Mouse (Mus musculus): ENCODE results near the gene Cwc27. TPM values are rescaled to one million over a fixed set of nuclear protein-coding genes. Genes with fewer than 3 reads are reported as not detected.

Cwc27 gene
- polyA plus RNA-seq, 1 experiment from 2014 or later: 41.9 TPM

DNA sequence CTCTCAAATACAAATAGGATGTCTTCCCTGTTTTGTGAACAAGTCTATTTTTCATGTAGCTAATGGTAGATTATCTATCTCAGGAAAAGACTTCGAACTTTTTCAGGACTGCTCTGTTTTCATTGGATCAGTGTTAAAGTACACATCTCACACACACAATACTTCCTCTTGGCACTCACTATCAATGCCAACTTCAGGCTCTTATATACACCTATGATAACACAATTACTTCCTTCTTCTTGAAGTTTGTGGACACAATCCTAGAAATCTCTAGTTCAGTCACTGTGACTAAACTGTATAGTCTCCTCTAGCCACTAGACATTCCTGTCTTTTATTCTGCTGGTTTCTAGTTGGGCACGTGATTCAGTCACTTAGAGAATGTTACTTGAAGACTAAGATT is 89.3 kb downstream of the Cwc27 start:
- H3K36me3 ChIP-seq (ENCODE audit: inconsistent target): no peaks in the 10 kb centered on the region
- H3K27ac ChIP-seq: no peak overlapping the region
- WGBS (ENCODE audit: missing documents): 90% methylated on average over 2 of the region's 2 CpGs
- H3K4me3 ChIP-seq (ENCODE audit: inconsistent target): no peak overlapping the region
- H3K79me2 ChIP-seq (ENCODE audit: inconsistent target): no peaks in the 10 kb centered on the region

DNA sequence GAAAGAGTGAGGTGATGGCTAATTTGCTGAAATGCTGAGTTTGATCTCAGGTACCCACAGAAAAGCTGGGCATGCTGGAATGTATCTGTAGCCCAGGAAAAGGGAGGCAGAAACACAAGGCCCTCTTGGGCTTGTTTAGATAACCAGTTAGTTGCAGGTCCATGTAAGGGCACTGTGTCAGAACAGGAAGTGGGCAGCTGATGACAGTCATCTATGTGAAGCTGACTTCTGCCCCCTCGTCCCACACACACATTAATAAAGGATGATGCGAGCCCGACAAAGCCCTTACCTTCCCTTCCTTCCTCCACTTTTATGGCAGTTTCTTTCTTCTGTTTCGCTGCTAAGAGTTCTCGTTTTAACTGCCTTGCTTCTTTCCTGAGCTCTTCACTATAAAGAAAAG is 96.8 kb downstream of the Cwc27 start:
- no peak overlapping the region for H3K27ac ChIP-seq
- H3K79me2 ChIP-seq (ENCODE audit: inconsistent target): no peaks in the 10 kb centered on the region
- no peak overlapping the region for H3K4me3 ChIP-seq (ENCODE audit: inconsistent target)
- no peaks in the 10 kb centered on the region for H3K36me3 ChIP-seq (ENCODE audit: inconsistent target)
- WGBS (ENCODE audit: missing documents): 62% methylated on average over 5 of the region's 5 CpGs

DNA sequence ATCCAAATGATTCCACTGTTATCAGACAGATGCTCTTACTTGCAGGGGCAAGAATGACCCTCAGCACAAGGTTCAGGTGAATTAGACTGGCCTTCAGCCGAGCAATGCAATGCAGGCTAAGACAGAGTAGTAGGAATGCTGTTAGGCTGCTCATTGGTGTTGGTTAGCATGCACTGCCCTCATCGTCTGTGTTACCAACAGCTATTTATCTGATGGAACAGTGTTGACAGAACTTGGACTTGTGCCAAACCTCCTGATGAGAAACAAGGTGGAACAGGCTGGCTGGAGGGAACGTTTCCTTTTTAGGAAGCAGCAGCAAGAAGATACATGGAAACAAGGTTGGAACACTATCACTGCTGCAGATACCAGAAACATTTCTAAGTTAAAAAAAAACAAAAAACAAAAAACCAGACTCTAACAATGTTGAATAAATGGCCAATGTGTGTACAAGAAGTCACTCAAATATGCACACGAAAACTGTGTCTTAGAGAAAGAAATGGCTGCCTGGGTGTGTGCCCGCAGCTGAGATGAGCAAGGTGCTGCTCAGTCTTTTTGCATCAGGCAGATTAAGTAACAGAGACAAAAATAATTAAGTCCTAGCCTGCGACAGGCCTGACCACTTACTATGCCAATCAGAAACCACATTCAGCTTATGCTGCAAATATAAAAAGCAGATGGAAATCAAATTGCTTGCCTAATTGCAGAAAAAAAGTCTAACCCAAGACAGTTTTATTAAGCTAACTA is 122.2 kb downstream of the Cwc27 start:
- H3K36me3 ChIP-seq (ENCODE audit: inconsistent target): no peaks in the 10 kb centered on the region
- no peak overlapping the region for H3K4me3 ChIP-seq (ENCODE audit: inconsistent target)
- no peaks in the 10 kb centered on the region for H3K79me2 ChIP-seq (ENCODE audit: inconsistent target)
- WGBS (ENCODE audit: missing documents): 77% methylated on average over 6 of the region's 6 CpGs
- H3K27ac ChIP-seq: no peak overlapping the region

DNA sequence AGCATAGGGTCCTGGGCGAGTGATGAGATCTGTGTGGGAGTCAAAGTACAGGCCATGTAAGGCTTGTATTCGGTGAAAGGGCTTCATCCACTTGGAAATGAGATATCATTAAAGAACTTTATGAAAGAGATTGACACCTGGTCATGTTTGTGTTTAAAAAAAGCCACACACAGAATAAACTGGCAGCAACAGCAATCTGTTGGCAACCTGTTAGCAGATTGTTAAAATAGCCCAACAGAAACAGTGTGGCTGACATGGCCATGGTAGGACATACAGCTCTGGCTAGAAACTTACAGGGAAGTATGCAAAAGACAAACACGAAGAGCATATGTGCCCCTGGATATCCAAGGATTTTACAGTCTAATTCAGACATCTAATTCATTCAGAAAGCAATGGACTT is 124.2 kb downstream of the Cwc27 start:
- Histone ChIP-seq H3K27ac (no peak overlapping the region), H3K36me3 (ENCODE audit: inconsistent target) (no peaks in the 10 kb centered on the region), H3K4me3 (ENCODE audit: inconsistent target) (no peak overlapping the region), H3K79me2 (ENCODE audit: inconsistent target) (no peaks in the 10 kb centered on the region)
- WGBS (ENCODE audit: missing documents): 91% methylated on average over 3 of the region's 3 CpGs

DNA sequence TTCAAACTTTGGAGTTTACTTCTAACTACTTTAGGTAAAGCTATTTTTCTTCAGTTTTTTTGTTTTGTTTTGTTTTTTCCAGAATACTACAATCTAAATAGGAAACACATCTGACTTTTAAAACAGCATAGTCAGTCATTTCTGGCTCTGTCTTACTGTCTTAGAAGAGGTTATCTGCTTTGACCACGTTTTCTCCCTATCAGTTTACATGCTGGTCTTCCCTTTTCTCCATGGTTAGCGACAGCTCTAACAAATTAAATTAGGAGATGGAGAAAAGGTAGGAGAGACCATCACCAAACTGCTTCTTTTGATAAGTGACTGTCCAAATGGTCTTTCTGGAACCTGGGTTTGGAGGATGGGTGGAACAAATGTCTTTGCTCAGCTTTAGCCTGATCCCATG is 131.4 kb downstream of the Cwc27 start:
- H3K79me2 ChIP-seq (ENCODE audit: inconsistent target): no peaks in the 10 kb centered on the region
- no peaks in the 10 kb centered on the region for H3K36me3 ChIP-seq (ENCODE audit: inconsistent target)
- no peak overlapping the region for H3K4me3 ChIP-seq (ENCODE audit: inconsistent target)
- H3K27ac ChIP-seq: no peak overlapping the region
- WGBS (ENCODE audit: missing documents): 96% methylated on average over 2 of the region's 2 CpGs

DNA sequence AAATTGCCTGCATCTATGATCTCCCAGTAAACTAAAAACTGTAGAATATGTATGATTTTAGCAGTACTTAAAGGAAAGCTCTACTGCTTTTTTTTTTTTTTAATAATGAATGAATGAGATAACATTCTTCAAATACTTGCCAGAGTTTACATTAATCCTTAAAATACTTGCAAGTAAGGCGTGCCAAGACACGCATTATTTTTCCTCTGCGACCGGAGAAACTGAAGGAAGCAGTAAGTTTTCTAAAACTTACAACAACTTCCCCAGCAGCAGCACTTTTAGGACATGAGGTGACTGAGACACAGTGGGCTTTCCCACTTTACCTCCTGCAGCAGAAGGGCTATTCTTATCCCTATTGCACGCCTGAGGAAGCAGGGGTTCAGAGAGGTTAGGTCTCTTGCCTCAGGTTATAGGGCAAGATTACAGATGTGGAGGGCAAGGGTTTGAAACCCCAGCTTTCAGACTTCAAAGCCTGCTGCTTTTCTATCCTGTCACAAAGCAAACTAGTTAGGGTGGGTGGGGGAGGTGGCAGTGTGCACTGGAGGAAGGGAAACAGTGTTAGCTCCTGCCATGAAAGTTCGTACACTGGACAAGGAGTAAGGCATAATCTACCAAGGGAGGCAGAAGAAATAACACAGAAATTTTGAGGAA is 132.5 kb downstream of the Cwc27 start:
- WGBS (ENCODE audit: missing documents): 96% methylated on average over 6 of the region's 6 CpGs
- H3K4me3 ChIP-seq (ENCODE audit: inconsistent target): no peak overlapping the region
- no peaks in the 10 kb centered on the region for H3K79me2 ChIP-seq (ENCODE audit: inconsistent target)
- H3K36me3 ChIP-seq (ENCODE audit: inconsistent target): no peaks in the 10 kb centered on the region
- H3K27ac ChIP-seq: no peak overlapping the region

DNA sequence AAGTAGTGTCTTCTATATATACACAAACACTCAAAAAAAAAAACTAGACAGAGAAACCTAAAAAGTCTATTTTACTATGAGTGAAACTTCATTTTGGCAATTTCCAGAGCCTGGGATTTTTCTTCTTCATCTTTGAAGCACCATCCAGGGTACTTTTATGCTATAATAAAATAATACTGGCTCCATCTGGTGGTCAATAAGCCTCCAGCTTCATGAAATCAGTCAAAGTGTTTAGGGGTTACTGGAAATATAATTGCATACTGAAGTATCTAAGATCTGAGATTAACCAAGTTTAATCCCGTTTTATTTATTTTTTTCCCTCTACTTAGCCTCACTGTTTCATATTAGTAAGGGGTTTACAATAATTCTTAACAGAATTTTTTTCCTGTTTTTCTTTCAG is 135.7 kb downstream of the Cwc27 start:
- no peaks in the 10 kb centered on the region for H3K36me3 ChIP-seq (ENCODE audit: inconsistent target)
- 64% methylated on average over 1 of the region's 1 CpGs for WGBS (ENCODE audit: missing documents)
- no peak overlapping the region for H3K27ac ChIP-seq
- no peaks in the 10 kb centered on the region for H3K79me2 ChIP-seq (ENCODE audit: inconsistent target)
- H3K4me3 ChIP-seq (ENCODE audit: inconsistent target): no peak overlapping the region

DNA sequence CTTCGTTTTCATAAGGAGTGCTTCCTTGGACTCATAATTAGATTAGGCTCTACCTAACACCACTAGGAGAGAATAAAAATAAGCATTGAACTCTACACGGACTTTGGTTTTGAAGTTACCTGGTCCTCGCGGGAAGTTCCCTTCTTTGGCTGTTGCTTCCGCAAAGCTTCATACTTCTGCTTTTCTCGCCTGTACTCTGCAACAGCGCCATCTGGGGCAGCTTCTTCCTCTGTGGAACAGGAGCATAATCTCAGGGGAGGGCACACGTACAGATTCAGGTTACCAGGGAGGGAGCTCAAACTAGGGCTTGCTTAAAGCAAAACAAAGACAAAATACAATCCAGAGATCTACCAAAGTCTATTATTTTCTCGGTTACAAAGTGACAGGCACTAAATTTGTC is 155.8 kb downstream of the Cwc27 start:
- WGBS (ENCODE audit: missing documents): 94% methylated on average over 9 of the region's 9 CpGs
- Histone ChIP-seq H3K36me3 (ENCODE audit: inconsistent target) (no peaks in the 10 kb centered on the region), H3K4me3 (ENCODE audit: inconsistent target) (no peak overlapping the region), H3K27ac (no peak overlapping the region), H3K79me2 (ENCODE audit: inconsistent target) (no peaks in the 10 kb centered on the region)

DNA sequence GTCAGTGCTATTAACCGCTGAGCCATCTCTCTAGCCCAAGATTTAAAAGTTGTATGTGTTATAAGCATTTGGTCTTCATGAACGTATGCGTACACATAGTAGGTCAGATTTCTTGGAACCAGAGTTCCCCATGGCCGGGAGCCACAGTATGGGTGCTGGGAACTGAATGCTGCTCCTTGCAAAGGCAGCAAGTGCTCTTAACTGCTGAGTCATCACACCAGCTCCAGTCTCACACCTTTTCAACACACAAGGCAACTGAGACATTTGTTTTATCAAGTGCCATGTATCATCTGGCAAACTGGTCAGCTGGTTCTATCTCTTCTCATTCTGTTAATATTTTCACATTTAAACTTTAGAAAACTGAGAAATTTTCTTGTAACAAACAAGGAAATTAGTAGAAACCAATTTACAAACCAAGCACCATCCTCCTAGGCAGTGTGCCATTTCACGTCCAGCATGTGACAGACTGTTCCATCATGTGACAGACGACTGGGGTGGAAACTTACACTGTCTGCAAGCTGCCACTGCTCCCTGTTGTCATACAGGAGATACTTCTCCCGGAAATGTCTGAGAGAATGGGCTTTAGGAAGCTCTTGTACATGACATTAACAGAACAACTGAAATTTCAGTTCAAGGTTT is 156.8 kb downstream of the Cwc27 start:
- H3K4me3 ChIP-seq (ENCODE audit: inconsistent target): no peak overlapping the region
- WGBS (ENCODE audit: missing documents): 97% methylated on average over 7 of the region's 7 CpGs
- no peaks in the 10 kb centered on the region for H3K79me2 ChIP-seq (ENCODE audit: inconsistent target)
- no peak overlapping the region for H3K27ac ChIP-seq
- H3K36me3 ChIP-seq (ENCODE audit: inconsistent target): no peaks in the 10 kb centered on the region

DNA sequence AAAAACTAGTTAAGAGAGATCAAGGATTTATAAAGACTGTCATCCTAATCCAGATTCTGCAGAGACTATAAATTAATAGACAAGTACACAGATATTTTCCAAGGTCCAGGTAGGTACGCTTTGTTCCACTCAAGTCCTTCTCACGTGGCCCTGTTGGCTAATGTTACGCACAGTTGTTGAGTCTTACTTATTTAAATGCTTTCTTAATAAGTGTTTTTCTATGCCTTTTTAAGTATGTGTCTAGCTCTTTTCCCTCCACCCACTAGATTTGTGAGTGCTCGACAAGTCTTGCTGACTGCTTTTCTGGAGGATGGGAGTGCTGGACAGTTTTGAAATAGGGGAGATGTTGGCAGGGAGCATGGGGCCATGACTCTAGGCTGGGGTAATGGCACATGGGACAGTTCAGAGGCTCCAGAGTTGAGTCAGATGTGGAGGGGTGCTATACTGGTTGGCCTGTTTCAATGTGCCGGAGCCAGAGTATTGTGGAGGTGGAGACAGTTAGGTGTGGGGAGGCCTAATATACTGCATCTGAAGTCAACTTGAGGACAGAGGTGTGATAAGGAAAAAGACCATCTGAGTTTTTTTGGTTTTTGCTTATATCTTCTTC is 160.2 kb downstream of the Cwc27 start:
- WGBS (ENCODE audit: missing documents): 95% methylated on average over 4 of the region's 5 CpGs
- no peaks in the 10 kb centered on the region for H3K79me2 ChIP-seq (ENCODE audit: inconsistent target)
- no peak overlapping the region for H3K27ac ChIP-seq
- H3K4me3 ChIP-seq (ENCODE audit: inconsistent target): no peak overlapping the region
- H3K36me3 ChIP-seq (ENCODE audit: inconsistent target): no peaks in the 10 kb centered on the region

DNA sequence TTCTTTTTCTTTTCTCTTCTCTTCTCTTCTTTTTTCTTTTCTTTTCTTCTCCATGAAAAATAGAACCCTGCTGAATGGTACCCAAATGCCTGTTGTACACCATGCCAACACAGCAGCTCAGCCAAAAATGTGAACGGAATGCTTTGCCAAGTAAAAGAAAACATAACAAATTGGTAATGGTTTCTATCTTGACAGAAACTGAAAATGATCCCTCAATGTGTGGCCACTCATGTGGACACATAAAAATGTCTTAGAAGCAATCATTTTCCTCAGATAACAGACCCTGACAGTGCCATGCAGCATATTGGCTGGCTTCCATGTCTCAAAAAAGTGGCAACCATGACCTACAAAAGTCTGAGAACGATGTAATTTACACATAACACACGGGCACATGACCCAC is 161.8 kb downstream of the Cwc27 start:
- Histone ChIP-seq H3K4me3 (ENCODE audit: inconsistent target) (no peak overlapping the region), H3K27ac (no peak overlapping the region), H3K36me3 (ENCODE audit: inconsistent target) (no peaks in the 10 kb centered on the region), H3K79me2 (ENCODE audit: inconsistent target) (no peaks in the 10 kb centered on the region)
- 98% methylated on average over 3 of the region's 3 CpGs for WGBS (ENCODE audit: missing documents)

DNA sequence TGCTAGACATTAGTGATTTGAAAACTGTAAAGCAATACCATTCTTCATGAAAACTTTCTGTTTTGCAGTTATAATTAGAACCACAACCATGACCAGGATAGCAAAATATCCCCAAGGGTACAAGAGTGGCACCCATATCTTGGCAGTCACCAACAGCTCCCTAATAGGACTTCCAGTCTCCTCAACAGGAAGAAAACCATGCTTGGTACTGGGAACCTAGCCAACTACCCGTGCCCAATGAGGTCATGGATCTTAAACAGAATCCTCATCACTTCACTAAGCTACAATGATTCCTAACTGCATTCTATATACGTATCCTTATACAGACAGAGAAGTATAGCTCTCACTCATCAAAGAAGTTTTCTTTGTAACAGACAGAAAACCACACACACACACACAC is 165.2 kb downstream of the Cwc27 start:
- no peak overlapping the region for H3K27ac ChIP-seq
- H3K79me2 ChIP-seq (ENCODE audit: inconsistent target): no peaks in the 10 kb centered on the region
- H3K36me3 ChIP-seq (ENCODE audit: inconsistent target): no peaks in the 10 kb centered on the region
- 94% methylated on average over 2 of the region's 2 CpGs for WGBS (ENCODE audit: missing documents)
- H3K4me3 ChIP-seq (ENCODE audit: inconsistent target): no peak overlapping the region

DNA sequence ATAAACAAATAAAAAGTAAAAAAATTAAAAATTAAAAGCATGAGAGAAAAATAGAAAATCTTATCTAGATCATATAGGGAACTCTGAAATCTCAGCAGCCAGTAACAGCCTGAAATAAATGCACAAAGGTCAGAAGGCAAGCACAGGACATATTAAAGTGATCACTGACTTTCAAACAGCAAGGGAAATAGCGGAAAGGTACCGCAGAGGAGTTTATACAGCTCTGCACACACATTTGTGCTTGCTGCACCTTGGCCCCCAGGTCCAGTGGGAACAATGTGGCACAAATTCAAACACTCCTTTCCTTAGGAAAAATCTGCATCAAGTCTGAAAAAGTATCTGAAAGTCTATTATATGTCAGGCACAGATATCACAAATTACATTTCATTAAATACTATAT is 166.3 kb downstream of the Cwc27 start:
- H3K4me3 ChIP-seq (ENCODE audit: inconsistent target): no peak overlapping the region
- H3K79me2 ChIP-seq (ENCODE audit: inconsistent target): no peaks in the 10 kb centered on the region
- no peak overlapping the region for H3K27ac ChIP-seq
- 91% methylated on average over 2 of the region's 2 CpGs for WGBS (ENCODE audit: missing documents)
- H3K36me3 ChIP-seq (ENCODE audit: inconsistent target): no peaks in the 10 kb centered on the region

DNA sequence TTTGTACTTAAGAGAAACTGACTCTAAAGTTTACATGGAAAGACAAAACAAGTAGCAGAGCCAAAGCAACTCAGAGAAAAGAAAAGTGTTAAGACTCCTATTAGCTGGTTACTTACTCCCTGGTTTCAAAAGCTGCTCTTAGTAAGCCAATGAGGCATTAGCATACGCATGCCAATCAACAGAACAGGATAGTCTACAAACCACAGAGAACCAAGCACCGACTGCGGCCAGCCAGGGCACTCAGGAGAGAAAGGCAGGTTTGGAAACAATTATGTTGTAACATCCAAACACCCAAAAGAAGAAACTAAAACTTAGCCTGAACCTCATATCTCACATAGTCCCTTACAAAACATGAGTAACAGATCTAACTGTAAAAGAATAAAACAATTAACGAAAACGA is 166.8 kb downstream of the Cwc27 start:
- H3K27ac ChIP-seq: no peak overlapping the region
- WGBS (ENCODE audit: missing documents): 57% methylated on average over 5 of the region's 5 CpGs
- no peaks in the 10 kb centered on the region for H3K36me3 ChIP-seq (ENCODE audit: inconsistent target)
- no peaks in the 10 kb centered on the region for H3K79me2 ChIP-seq (ENCODE audit: inconsistent target)
- no peak overlapping the region for H3K4me3 ChIP-seq (ENCODE audit: inconsistent target)

DNA sequence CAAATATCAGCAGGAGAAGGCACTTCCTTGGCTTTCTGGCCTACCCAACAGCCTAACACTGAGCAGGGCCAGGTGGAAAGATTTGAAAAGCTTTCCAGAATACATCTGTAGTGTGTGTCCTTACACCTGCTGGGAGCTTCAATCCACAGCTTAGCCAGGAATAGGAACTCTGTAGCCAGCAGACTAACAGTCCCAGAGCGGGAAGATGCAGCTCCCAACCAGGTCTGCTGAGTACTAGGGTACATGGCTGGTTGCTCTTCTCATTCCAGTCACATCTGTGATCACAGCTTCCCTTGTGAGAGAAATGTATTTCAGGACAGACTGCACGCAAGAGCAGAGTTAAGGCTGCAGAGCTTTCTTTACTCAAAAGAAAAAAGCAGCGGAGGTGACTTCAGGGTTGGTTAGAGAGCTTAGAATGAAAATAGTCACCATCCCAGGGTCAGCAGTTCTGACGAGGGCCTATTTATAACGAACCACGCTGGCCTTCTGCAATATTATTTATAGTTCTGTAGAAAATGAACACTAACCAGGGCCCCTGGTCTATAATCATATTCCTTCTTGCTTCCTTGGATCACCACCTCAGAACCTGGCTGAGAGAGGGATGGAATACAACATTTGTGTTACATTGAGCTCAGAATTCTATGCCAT is 171.0 kb downstream of the Cwc27 start:
- Histone ChIP-seq H3K27ac (no peak overlapping the region), H3K4me3 (ENCODE audit: inconsistent target) (no peak overlapping the region), H3K36me3 (ENCODE audit: inconsistent target) (no peaks in the 10 kb centered on the region), H3K79me2 (ENCODE audit: inconsistent target) (no peaks in the 10 kb centered on the region)
- 99% methylated on average over 6 of the region's 6 CpGs for WGBS (ENCODE audit: missing documents)

All from macrophage (primary cell).